Mouse (Mus musculus): ENCODE data around the gene Il13ra1.

Il13ra1 gene

GRCm38 (mm10) chrX:36195736-36196525 lies 84.0 kb downstream of the Il13ra1 start, which contains the start of gene Zcchc12:
Gene Zcchc12 (plus strand): TSS chrX:36195904.
- no peak for DNase-seq (ENCODE audit: extremely low read depth, low read depth)

GRCm38 (mm10) chrX:36209554-36209953 lies 97.6 kb downstream of the Il13ra1 start:
- DNase-seq (ENCODE audit: extremely low read depth, low read depth) = no peak

DNA sequence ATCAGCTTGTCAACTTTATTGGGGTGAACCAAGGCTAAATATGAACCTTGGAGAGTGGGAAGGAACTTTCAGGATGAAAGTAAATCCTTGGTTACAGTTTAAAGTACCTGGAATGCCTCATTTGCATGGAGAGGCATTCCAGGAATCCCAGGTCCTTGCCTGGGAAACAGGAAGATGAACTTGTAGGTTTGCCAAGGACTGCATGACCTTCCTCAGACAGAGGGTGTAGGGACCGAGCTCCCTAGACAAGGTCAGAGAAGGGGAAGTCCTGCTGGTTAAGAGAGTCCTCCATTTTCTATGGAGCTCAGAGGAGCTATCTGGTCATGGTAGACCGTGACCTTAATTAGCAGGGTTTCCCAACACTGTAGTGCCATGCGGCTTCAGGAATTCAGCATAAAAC lies 99.3 kb downstream of the Il13ra1 start:
- no peak for DNase-seq (ENCODE audit: extremely low read depth, low read depth)

Data from MEL-GATA-1-ER (cell line).